Mouse (Mus musculus) left cerebral cortex, adult 8-10 months (tissue): ENCODE data around the gene Efnb2. TPM values are rescaled to one million over a fixed set of nuclear protein-coding genes. Genes with fewer than 3 reads are reported as not detected.

Experiments used
- DNase-seq, 2 experiments: peaks; one replicate each; pipeline ENCODE4 v3.0.0; 2022; ENCODE audit warnings: low spot score in 2 of 2
- total RNA-seq, 4 experiments: library from RNA; stranded (reverse); gene quantifications; 2 replicates each; pipeline ENCODE4 v1.2.4; 2022

The Efnb2 gene
- total RNA-seq, 4 experiments from 2014 or later = 54.0 to 68.6 (median 62.9) TPM

DNA sequence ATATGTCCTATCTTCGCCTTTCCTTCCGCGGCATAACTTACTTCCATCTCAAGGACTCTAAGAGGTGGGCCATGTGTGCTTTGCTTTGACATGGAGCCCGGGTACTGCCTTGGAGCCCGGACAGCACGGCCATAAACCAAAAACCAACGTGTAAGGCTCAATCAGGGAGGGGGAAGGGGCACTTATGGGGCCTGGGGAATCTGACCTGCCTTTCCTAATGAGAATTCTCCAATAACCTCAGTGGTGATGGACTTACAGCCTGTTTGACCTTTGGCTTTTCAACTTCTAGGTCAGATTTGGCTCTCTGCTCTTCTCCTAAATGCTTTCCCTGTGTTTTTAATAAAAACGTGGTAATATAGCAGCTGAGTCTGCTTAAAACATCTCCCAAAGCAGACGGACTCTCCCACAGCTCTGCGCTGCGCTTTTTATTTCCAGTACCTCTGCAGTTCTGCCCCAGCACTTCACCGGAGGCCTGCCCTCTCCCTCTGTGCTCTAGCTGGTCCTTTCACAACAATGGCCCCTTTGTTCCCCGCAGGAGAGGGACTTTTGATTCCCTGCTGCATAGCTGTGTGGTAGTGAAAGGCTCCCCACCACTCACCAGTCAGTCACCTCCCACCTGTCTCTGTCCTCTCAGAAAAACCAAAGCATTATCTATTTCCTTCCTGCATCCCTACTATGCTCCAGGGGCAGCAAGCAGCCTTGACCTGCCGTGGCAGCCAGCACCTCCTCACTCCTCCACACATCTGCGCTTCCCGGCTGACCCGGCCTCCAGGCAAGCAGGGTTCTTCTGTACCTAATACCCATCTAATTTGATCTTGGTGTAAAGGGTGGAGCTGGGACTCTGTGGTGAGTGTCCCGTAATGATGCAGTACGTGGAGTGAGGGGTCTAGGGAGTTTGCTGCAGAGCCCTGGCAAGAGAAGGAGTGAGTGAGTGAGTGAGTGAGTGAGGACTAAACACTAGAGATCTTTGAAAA lies 41.5 kb downstream of the Efnb2 start:
- DNase-seq = no peak

DNA sequence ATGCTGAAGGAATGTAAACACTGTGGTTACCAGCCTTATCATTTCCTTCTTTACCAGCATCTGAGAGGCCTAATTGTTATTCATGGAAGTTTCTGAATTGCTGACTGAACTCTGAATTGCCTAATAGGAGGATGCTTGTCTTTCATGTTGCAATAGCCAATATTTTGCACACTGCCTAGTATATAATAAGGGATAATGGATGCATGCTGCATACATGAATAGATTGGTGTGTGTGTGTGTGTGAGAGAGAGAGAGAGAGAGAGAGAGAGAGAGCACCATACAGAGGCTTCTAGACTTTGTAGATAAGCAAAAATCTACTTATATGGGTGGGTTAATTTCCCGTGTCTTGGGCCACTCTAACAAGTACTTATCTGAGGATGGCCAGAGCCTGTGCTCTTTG lies 47.2 kb downstream of the Efnb2 start:
- no peak for DNase-seq

DNA sequence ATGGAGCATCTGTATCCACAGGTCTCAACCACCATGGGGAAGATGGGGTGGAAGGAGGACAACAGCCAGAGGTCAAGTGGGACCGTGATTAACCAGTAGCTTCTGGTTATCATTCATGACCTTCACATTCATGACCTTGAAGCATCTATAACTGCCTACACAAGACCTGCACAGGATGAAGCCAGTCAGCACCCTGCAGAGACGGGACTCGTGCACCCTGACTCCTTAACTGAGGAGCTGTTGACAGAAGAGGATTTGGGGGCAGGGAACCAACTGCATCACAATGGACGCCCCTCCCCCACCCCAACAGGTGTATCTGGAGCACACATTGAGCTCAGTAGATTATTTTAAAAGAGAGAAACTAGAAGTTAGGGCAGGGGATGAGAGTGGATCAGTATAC lies 49.1 kb downstream of the Efnb2 start:
- no peak for DNase-seq

DNA sequence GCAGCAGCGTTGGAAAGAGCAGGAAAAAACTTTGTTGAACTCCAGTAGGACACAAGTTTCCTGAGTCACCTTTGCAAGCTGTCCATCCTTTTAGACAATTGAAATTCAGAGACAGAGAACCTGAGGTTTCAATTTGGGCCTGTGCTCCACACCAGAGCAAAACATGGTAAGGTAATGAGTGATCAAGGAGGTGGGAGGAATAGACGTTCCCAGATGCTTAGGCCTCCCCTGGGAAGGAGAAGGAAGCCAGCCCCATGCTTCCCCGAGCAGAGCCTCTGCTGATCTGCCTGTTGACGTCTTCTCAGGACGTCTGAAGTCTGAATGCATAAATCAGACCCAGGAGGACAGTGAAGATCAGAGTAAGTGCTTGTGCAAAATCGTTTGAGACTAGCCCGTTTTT lies 51.3 kb downstream of the Efnb2 start:
- DNase-seq = no peak

DNA sequence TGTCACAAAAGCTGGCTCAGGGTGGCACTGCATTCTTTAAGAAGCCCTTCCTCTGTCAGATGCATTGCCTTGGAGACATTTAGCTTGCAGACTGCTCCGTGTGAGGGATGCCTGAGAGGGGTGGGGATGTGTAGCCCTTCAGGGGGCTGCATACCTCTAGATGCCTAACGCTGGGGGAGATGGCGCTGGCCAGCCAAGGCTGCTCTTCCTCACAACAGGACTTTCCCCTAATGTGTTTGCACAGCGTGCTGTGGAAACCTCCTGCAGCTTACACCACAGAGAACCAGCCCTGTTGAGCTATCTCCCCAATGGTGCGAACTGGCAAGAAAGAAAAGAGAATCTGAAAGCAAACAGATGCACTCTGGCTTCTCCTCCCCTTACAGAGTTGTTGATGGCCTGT lies 51.9 kb downstream of the Efnb2 start:
- no peak for DNase-seq

DNA sequence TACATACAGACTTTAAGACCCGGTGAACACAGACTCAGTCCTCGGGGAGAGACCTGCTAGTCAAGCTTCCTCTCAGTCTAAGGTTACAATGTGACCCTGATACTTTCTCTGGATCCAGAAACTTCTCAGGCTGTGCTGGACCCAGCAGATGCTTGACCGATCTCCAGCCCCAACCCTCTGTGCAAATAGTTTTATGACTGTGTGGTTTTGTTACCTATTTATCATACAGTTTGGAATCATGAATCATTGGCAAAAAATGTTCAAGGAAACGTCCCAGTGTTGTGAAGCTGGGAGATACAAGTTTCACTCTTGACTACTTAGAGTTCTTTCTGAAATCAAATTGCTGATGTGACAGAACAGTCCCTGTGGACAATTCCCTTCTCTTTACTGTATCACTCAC lies 55.4 kb downstream of the Efnb2 start:
- no peak for DNase-seq

DNA sequence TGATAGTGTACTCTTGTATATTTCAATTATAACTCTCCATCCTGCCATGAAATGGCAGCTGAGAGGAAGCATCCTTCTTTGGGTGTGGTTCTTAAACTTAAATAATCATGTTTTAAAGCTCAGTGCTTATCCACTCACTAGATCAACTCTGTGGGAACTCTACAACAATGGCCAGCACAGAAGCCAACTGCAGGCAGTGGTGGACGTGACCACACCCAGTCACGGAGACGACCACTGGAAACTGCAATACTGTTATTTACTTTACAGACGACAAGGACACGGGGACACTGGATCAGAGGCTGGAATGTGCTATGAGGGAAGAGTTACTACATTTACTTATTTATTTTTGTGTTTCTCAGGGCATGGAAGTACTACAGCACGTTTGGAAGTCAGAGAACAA lies 57.2 kb downstream of the Efnb2 start:
- DNase-seq = no peak

DNA sequence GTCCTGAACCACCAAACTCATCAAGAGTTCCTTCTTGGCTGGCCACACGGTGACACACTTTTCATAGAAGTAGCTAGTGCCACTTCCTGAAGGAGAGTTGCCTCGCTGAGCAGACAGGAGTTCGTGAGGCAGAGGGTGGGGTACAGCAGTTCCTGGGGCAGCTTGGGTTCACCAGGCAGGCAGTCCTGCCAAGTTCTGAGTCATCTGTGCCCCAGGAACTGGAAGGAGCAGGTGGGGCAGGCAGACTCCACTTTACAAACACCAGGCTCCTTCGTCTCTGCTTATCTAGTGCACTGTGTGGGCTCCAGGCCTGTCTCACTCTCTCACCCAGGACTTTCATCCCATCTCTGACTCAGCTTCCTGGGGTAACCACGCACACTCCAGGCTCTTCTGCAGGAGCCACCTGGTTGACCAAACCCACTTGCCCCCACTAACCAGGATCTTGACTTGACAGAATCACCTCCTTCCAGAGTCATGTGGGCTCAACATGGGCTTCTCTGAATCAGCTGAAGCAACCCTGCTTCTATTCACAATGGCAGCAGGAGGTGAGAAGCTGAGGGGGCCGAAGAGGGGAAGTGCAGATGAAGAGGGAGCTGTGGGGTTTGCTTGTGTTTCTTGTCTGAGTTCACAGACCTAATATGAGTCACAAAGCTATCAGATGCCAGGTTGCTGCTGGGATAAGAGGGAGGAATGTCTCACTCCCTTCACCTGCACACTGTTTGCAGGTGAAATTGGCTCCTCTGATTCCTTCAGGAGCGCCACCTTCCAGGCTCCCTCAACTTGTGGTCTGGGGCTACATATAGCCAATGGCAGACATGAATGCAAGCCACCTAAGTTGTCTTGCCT lies 58.2 kb downstream of the Efnb2 start:
- DNase-seq = no peak

DNA sequence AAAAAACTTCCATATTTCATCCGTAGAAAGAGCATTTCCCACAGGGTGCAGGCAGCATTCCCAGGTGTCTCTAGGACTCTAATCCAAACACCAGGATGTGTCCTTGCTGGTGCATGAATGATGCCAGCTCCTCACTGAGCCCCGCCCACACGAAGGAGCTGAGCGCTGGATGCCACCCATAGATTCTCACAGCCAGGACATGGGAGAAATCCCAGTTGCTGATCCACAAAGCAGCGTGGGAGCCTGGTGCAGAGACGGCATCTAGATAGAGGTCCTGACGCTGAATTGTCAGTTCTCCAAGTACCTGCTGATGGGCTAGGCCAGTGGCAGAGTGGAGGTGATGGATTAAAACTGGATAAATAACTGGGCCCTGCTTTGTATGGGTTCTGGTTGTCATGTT lies 61.1 kb downstream of the Efnb2 start:
- no peak for DNase-seq

DNA sequence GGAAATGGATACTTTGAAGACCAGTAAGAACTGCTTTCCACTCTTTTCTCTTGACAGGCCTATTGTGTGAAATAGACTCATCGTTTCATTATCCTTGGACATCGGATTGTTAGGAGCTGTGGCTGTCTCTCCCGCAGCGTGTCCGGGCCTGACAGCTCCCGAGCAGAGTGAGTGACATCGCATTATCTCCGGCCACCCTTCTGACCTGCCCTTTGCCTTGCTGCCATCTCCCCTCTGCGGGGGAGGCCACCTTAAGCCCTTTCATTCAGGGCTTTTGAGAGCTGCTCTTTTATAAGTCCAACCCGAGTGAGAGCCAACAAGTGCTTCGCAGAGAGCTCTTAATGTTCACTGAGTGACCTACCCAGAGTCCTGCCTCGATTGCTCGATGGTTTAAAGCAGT lies 63.6 kb downstream of the Efnb2 start:
- DNase-seq = no peak

DNA sequence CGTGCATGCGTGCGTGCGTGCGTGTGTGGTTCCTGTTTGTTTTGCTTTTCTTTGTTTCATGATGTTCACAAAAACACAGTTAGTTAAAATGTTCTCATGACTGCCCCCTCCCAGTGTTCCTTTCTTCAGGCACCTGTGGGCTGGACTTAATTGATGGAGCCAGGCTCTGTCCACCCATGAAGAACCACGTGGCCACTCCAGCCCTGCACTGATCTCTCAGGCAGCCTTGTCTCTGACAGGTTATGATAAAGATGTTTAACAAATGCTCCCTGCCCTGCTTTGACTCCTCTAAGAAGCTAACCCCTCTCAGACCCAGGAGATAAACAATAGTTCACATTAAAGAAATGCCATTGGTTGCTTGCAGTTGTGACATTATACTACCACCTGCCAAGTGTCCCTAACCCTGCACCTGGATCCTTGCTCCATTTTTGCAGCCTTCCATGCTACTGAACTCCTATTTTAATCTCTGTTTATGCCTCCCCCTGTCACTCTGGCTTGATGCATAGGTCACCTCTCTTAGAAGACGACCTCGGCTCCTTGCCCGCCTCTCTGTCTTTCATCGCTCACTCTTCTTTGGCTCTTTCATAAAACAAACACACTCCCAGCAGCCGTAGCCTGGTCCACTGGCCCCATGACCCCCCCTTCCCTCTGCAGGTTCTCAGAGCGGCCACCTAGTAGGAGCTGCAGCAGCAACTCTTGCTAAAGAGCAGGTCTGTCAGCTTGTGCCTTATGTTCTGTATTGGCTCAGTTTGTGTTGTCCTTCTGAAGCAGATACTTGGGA lies 65.0 kb downstream of the Efnb2 start:
- no peak for DNase-seq

DNA sequence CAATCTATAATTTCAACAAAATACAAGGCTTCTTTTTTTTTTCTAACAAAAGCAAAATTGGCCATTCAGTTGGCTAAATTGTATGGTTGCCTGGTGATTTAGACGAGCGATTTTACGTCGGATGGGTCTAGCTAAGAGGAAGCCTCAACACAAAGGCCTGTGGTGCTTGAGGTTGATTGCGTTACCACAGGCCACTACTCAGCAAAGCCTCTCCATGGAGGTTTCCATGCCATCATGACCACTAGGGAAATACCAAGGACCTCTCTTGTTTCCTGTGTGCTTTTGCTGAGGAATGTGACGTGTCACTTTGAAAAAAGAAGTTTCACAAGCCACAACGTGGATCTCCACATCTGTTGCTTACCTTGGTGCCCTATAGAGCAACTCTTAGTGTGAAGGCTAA lies 67.2 kb downstream of the Efnb2 start:
- DNase-seq = no peak

DNA sequence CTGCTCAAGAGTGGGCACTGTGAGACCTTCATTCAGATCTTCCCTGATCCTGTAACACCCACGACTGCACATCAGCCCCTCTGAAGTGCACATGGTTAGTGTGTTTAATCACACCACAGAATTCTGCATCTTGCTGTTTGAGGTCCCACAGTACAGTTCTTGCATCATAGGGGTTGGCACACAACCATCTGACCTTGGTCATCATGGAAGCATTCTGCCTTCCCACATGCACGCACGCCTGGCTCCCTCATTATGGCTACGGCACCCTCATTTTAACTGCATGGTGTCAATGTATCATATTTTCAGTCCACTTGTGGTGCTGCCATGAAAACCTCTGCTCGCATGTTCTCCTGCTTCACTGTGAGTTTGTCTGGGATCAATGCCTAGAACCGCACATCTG lies 67.7 kb downstream of the Efnb2 start:
- no peak for DNase-seq

DNA sequence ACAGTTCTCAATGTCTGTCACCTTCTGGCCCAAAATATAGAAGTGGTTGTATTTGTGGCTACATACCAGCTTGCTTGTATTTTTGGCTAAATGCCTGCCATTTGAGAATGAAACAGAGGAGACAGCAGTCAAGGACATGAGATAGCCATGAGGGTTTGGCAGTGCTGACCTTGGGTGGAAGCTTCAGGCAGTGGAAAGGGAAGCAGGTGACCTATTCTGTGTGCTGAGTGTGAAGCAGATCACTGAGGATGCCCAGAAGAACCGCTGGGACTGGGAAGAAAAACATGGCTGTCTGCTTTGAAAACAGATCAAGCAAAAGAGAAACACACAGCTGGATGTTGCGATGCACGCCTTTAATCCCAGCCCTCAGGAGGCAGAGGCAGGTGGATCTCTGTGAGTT lies 68.7 kb downstream of the Efnb2 start:
- no peak for DNase-seq

DNA sequence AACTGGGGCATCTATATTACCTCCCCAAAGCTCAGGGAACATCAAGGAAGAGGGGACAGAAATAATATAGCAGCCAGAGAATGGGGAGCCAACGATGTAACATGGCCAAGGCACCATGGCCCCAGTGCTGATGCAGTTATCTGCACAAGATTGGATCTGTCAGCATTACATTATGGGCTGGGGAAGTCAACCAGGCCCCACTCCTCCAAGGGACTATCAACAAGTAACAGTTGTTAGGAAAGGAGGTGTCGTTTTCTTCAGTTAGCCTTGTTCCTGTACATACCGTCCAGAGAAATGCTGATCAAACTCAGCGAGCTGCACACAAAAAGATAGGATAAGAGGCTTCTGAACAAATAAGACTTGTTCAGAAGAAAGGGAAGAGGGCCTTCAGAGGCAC lies 77.1 kb downstream of the Efnb2 start:
- DNase-seq = no peak

DNA sequence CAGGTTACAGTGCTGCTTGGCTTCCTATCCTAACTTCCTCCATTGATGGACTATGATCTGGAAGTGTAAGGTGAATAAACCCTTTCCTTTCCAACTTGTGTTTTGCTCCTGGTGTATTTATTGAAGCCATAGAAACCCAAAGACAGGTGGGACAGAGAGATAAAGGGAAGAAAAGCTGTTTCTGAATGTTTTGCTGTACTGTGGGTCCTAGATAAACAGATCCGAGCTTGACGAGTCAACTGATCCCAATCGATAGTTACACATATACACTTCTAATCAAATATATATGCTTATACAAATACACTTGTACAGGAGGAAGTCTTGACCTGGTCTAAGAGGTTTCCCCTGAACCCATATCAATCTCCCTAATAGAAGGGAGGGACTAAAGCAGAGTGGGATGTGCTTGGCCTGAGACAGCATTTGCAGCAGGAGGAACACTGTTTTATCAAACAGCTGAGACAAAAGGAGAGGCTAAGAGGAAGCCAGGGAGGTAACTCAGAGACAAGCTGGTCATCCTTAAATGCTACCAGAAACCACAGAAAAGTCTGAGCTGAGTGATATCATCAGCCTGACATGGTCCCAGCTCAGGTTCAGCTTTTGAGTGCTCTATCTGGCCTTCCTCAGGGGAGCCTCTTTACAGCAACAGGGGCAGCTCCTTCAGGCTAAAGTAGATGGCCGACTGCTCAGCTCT lies 77.6 kb downstream of the Efnb2 start:
- no peak for DNase-seq

DNA sequence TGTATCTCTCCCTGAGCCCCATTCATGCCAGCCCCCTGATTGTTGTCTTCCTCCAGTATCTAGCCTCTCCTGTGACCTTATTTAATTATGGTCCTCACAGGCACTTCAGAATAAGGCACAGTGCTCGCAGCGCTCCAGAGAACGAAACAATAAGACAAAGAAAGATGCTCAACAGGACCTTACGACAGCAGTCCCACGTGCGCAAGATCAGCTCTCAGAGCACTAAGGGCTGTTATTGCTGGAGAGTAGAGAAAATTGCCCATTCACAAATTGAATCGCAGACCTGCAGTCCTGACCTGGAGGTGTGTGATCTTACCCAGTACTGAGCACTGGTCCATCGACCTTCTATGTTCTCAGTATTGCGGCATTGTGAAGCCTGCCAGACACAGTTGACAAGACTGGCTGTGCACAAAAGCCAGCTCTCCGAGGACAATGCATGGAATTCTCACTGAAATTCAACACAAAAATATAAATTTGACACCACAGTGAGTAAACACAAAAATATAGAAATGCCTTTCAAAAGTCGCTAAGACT lies 83.2 kb downstream of the Efnb2 start:
- no peak for DNase-seq

DNA sequence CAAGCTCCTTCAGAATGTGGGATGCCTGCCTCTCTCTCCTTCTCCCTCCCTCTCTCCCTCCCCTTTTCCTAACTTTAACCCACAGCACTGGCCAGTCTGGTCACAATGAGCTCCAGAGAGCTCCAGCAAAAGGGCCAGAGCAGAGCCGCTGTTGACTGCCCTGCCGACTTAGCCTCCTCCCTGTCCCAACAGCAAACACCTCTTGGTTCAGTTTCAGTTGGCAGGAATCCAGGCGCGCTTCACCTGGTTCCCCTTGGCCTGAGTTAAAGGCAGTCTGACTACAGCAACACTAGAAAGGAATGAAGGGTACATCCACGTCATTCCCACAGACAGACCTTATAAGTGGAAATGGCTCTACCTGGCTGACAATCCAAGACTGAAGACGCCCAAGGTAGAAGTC lies 84.2 kb downstream of the Efnb2 start:
- DNase-seq = no peak

DNA sequence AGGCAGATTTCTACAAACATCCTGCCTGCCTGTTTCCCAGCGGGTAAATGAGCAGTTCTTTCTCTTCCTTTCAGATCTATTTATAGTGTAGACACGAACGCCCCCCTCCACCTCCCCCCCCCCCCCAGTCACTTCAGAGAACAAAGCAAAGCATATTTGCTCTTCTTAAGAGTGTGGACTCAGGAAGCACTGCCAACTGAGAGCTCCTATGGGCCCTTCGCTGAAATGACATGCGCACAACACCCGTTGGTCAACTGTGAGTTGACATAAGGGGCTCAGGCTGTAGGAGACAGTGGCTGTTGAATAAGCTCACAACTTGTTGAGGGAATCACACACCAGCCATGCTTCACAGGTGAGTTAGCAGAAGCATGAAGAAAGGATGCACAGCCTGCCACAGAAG lies 84.8 kb downstream of the Efnb2 start:
- DNase-seq = no peak

DNA sequence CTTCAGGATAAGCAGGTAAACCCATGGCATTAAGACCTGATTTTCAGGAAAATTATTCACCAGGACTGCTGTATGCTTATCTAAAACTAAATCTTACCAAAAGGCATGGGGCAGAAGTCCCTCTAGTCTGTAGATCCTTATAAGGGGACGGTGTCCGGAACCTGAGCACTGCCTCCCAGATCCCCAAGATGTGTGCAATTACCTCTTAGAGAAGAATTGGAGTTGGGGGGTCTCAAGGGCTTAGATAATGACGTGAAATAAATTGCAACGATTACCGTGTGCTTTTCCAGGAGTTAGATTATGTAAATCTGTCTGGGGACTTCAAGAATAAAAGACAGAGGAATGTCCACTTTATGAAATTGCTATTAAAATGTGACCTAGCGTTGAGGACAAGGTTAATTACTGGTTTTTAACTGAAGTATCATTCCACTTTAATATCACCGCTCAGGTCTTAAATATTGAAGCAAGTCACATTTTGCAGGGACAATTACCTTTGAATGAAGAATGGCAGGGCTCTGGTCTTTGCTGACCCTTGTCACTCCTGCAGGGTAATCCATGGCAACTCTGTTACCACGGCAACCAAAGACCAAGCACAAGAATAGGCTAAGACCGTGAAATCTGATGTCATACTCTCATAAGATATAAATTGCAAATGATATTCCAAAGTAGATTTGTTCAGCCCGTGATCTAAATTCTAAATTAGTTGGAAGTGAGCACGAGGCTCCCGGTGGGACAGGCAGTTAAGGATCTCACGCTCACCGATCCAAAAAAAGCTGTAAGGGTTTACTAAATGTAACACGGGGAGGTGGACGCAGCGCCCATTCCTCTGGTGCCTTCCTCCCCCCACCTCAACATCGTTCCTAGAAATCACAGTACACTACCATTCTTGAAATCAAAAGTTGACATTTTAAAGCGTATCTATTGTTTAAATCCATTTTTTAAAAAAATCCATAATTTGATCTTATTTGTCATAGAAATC lies 86.2 kb downstream of the Efnb2 start:
- no peak for DNase-seq
